Mouse (Mus musculus): ENCODE results near the gene Gramd1b.

GRCm38 (mm10) chr9:40427663-40428062, 103.5 kb downstream of the Gramd1b start:
- TF ChIP-seq CTCF (IDR thresholded peaks at IDR 0.05) (no peak), EP300 (IDR thresholded peaks at IDR 0.05) (no peak)
